Mouse (Mus musculus): ENCODE results near the gene Heg1. TPM values are rescaled to one million over a fixed set of nuclear protein-coding genes. Genes with fewer than 3 reads are reported as not detected.

The Heg1 gene
- polyA plus RNA-seq, 1 experiment from 2014 or later, result 11.8 TPM

- WGBS, result 60% methylated on average over 5 of the region's 5 CpGs
- Histone ChIP-seq H3K27ac (replicated peaks) (peak overlapping the region; percentile 66; the same call in 1 of the 2 replicates), H3K27me3 (replicated peaks; ENCODE audit: low read depth, poor library complexity, severe bottlenecking) (no peaks in the 10 kb centered on the region), H3K4me3 (no peak overlapping the region), H3K4me1 (peaks cover 57% of the 10 kb centered on the region), H3K36me3 (replicated peaks) (peaks cover 39% of the 10 kb centered on the region), H3K9me3 (no peaks in the 10 kb centered on the region)
- no peak for DNase-seq (ENCODE audit: low spot score)
Observed at GRCm38 (mm10) chr16:33741795-33742194, 57.6 kb downstream of the Heg1 start.

GRCm38 (mm10) chr16:33742233-33742632 lies 58.1 kb downstream of the Heg1 start:
- H3K36me3 ChIP-seq (replicated peaks), result peaks cover 38% of the 10 kb centered on the region
- H3K27ac ChIP-seq (replicated peaks), result peak overlapping the region; percentile 66; the same call in 1 of the 2 replicates

GRCm38 (mm10) chr16:33744622-33745419 lies 60.7 kb downstream of the Heg1 start:
- H3K27ac ChIP-seq (replicated peaks), result no peak overlapping the region
- no peaks in the 10 kb centered on the region for H3K9me3 ChIP-seq
- peaks cover 43% of the 10 kb centered on the region for H3K36me3 ChIP-seq (replicated peaks)
- WGBS, result 57% methylated on average over 7 of the region's 7 CpGs
- no peaks in the 10 kb centered on the region for H3K27me3 ChIP-seq (replicated peaks; ENCODE audit: low read depth, poor library complexity, severe bottlenecking)
- peaks cover 30% of the 10 kb centered on the region for H3K4me1 ChIP-seq
- H3K4me3 ChIP-seq, result no peak overlapping the region
- DNase-seq (ENCODE audit: low spot score), result no peak

More at GRCm38 (mm10) chr16:33742233-33742632, 58.1 kb downstream of the Heg1 start:
- Histone ChIP-seq H3K4me1 (peaks cover 53% of the 10 kb centered on the region), H3K4me3 (no peak overlapping the region), H3K9me3 (no peaks in the 10 kb centered on the region), H3K27me3 (replicated peaks; ENCODE audit: low read depth, poor library complexity, severe bottlenecking) (no peaks in the 10 kb centered on the region)
- DNase-seq (ENCODE audit: low spot score), result no peak
- WGBS, result 83% methylated on average over 9 of the region's 9 CpGs

- H3K4me3 ChIP-seq, result no peak overlapping the region
- H3K4me1 ChIP-seq, result peaks cover 24% of the 10 kb centered on the region
- H3K36me3 ChIP-seq (replicated peaks), result peaks cover 44% of the 10 kb centered on the region
- 87% methylated on average over 7 of the region's 7 CpGs for WGBS
- H3K9me3 ChIP-seq, result no peaks in the 10 kb centered on the region
- no peak overlapping the region for H3K27ac ChIP-seq (replicated peaks)
- no peak for DNase-seq (ENCODE audit: low spot score)
- H3K27me3 ChIP-seq (replicated peaks; ENCODE audit: low read depth, poor library complexity, severe bottlenecking), result no peaks in the 10 kb centered on the region
Observed at GRCm38 (mm10) chr16:33745457-33745856, 61.3 kb downstream of the Heg1 start.

GRCm38 (mm10) chr16:33746074-33746676 lies 62.0 kb downstream of the Heg1 start:
- Histone ChIP-seq H3K9me3 (no peaks in the 10 kb centered on the region), H3K36me3 (replicated peaks) (peaks cover 47% of the 10 kb centered on the region), H3K4me3 (no peak overlapping the region), H3K27me3 (replicated peaks; ENCODE audit: low read depth, poor library complexity, severe bottlenecking) (no peaks in the 10 kb centered on the region), H3K4me1 (peaks cover 19% of the 10 kb centered on the region), H3K27ac (replicated peaks) (no peak overlapping the region)
- DNase-seq (ENCODE audit: low spot score), result no peak
- 87% methylated on average over 10 of the region's 10 CpGs for WGBS

- Histone ChIP-seq H3K27ac (replicated peaks) (no peak overlapping the region), H3K9me3 (no peaks in the 10 kb centered on the region), H3K36me3 (replicated peaks) (peaks cover 46% of the 10 kb centered on the region), H3K27me3 (replicated peaks; ENCODE audit: low read depth, poor library complexity, severe bottlenecking) (no peaks in the 10 kb centered on the region), H3K4me1 (peaks cover 12% of the 10 kb centered on the region), H3K4me3 (no peak overlapping the region)
- 71% methylated on average over 7 of the region's 7 CpGs for WGBS
- no peak for DNase-seq (ENCODE audit: low spot score)
Observed at GRCm38 (mm10) chr16:33747346-33747954, 63.3 kb downstream of the Heg1 start.

GRCm38 (mm10) chr16:33747994-33748393 lies 63.8 kb downstream of the Heg1 start:
- 83% methylated on average over 2 of the region's 2 CpGs for WGBS
- H3K4me3 ChIP-seq, result no peak overlapping the region
- H3K27me3 ChIP-seq (replicated peaks; ENCODE audit: low read depth, poor library complexity, severe bottlenecking), result no peaks in the 10 kb centered on the region
- DNase-seq (ENCODE audit: low spot score), result no peak
- no peak overlapping the region for H3K27ac ChIP-seq (replicated peaks)
- H3K4me1 ChIP-seq, result peaks cover 12% of the 10 kb centered on the region; the same call in 1 of the 2 replicates
- H3K9me3 ChIP-seq, result no peaks in the 10 kb centered on the region
- peaks cover 45% of the 10 kb centered on the region for H3K36me3 ChIP-seq (replicated peaks)

- H3K27ac ChIP-seq (replicated peaks), result no peak overlapping the region
- WGBS, result 44% methylated on average over 13 of the region's 13 CpGs
Observed at GRCm38 (mm10) chr16:33751152-33751551, 67.0 kb downstream of the Heg1 start.

GRCm38 (mm10) chr16:33751590-33751989 lies 67.4 kb downstream of the Heg1 start:
- peak overlapping the region; percentile 33; the same call in 1 of the 2 replicates for H3K4me3 ChIP-seq
- H3K36me3 ChIP-seq (replicated peaks), result peaks cover 56% of the 10 kb centered on the region
- no peak overlapping the region for H3K27ac ChIP-seq (replicated peaks)
- DNase-seq (ENCODE audit: low spot score), result no peak
- H3K9me3 ChIP-seq, result no peaks in the 10 kb centered on the region
- WGBS, result 57% methylated on average over 12 of the region's 12 CpGs
- peaks cover 15% of the 10 kb centered on the region for H3K4me1 ChIP-seq
- H3K27me3 ChIP-seq (replicated peaks; ENCODE audit: low read depth, poor library complexity, severe bottlenecking), result no peaks in the 10 kb centered on the region

More at GRCm38 (mm10) chr16:33751152-33751551, 67.0 kb downstream of the Heg1 start:
- DNase-seq (ENCODE audit: low spot score), result no peak
- peak overlapping the region; percentile 33; the same call in 1 of the 2 replicates for H3K4me3 ChIP-seq
- no peaks in the 10 kb centered on the region for H3K27me3 ChIP-seq (replicated peaks; ENCODE audit: low read depth, poor library complexity, severe bottlenecking)
- no peaks in the 10 kb centered on the region for H3K9me3 ChIP-seq
- H3K36me3 ChIP-seq (replicated peaks), result peaks cover 55% of the 10 kb centered on the region
- peaks cover 15% of the 10 kb centered on the region for H3K4me1 ChIP-seq

- H3K36me3 ChIP-seq (replicated peaks), result peaks cover 59% of the 10 kb centered on the region
- WGBS, result 89% methylated on average over 8 of the region's 8 CpGs
- no peaks in the 10 kb centered on the region for H3K27me3 ChIP-seq (replicated peaks; ENCODE audit: low read depth, poor library complexity, severe bottlenecking)
- no peak for DNase-seq (ENCODE audit: low spot score)
- no peak overlapping the region for H3K4me3 ChIP-seq
- H3K27ac ChIP-seq (replicated peaks), result no peak overlapping the region
- H3K9me3 ChIP-seq, result no peaks in the 10 kb centered on the region
- peaks cover 12% of the 10 kb centered on the region for H3K4me1 ChIP-seq
Observed at GRCm38 (mm10) chr16:33752904-33753578, 68.9 kb downstream of the Heg1 start.

- no peaks in the 10 kb centered on the region for H3K9me3 ChIP-seq
- no peaks in the 10 kb centered on the region for H3K27me3 ChIP-seq (replicated peaks; ENCODE audit: low read depth, poor library complexity, severe bottlenecking)
- H3K36me3 ChIP-seq (replicated peaks), result peaks cover 52% of the 10 kb centered on the region
- no peak overlapping the region for H3K4me3 ChIP-seq
- DNase-seq (ENCODE audit: low spot score), result no peak
- H3K27ac ChIP-seq (replicated peaks), result no peak overlapping the region
- peaks cover 12% of the 10 kb centered on the region for H3K4me1 ChIP-seq
- 77% methylated on average over 8 of the region's 8 CpGs for WGBS
Observed at GRCm38 (mm10) chr16:33755293-33755692, 71.1 kb downstream of the Heg1 start.

GRCm38 (mm10) chr16:33755961-33756360 lies 71.8 kb downstream of the Heg1 start:
- H3K4me1 ChIP-seq, result peaks cover 18% of the 10 kb centered on the region
- no peak overlapping the region for H3K4me3 ChIP-seq
- WGBS, result 58% methylated on average over 16 of the region's 16 CpGs
- peaks cover 52% of the 10 kb centered on the region for H3K36me3 ChIP-seq (replicated peaks)
- no peak overlapping the region for H3K27ac ChIP-seq (replicated peaks)
- H3K27me3 ChIP-seq (replicated peaks; ENCODE audit: low read depth, poor library complexity, severe bottlenecking), result no peaks in the 10 kb centered on the region
- H3K9me3 ChIP-seq, result no peaks in the 10 kb centered on the region
- no peak for DNase-seq (ENCODE audit: low spot score)

Data from embryonic facial prominence, embryonic 10.5 days (tissue).